Mouse (Mus musculus) heart, postnatal 0 days (tissue): ENCODE measurements around the gene Bcr. TPM values are rescaled to one million over a fixed set of nuclear protein-coding genes. Genes with fewer than 3 reads are reported as not detected.

Experiments
- ATAC-seq: fragments of 200-750 bp; cut with Nextera tagmentation; 2 replicates; pipeline ENCODE4 v1.8.0; 2017; ENCODE audit warnings: low read depth, moderate number of reproducible peaks, moderate library complexity; ENCODE audit not compliant: insufficient read depth
- DNase-seq: peaks from one replicate; pipeline ENCODE4 v3.0.0-alpha.2; 2016; ENCODE audit warnings: low spot score
- H3K27ac ChIP-seq: fragments of 300-500 bp; sonication (generic); 2 replicates; pipeline ENCODE4 v1.5.1; 2014; ENCODE audit warnings: low read depth, mild to moderate bottlenecking
- H3K27me3 ChIP-seq: fragments of 300-500 bp; sonication (generic); 2 replicates; pipeline ENCODE4 v1.6.1; 2014; ENCODE audit warnings: low read length, mixed read lengths; ENCODE audit not compliant: control insufficient read depth, insufficient read depth
- H3K36me3 ChIP-seq: fragments of 300-500 bp; sonication (generic); replicated peaks from 2 replicates; pipeline ENCODE4 v1.6.1; 2014; ENCODE audit warnings: low read length, mixed read lengths; ENCODE audit not compliant: control insufficient read depth, insufficient read depth
- H3K4me1 ChIP-seq: fragments of 300-500 bp; sonication (generic); 2 replicates; pipeline ENCODE4 v1.6.1; 2014; ENCODE audit warnings: antibody characterized with exemption; ENCODE audit not compliant: control insufficient read depth, insufficient read depth
- H3K4me2 ChIP-seq: fragments of 300-500 bp; sonication (generic); 2 replicates; pipeline ENCODE4 v1.6.1; 2014; ENCODE audit warnings: low read depth, mild to moderate bottlenecking, low read length, moderate library complexity
- H3K4me3 ChIP-seq: fragments of 300-500 bp; sonication (generic); 2 replicates; pipeline ENCODE4 v1.5.1; 2014; ENCODE audit warnings: low read depth, low read length
- H3K9ac ChIP-seq: fragments of 300-500 bp; sonication (generic); replicated peaks from 2 replicates; pipeline ENCODE4 v1.6.1; 2014; ENCODE audit warnings: low read depth, low read length, mixed read lengths
- H3K9me3 ChIP-seq: fragments of 300-500 bp; sonication (generic); replicated peaks from 2 replicates; pipeline ENCODE4 v1.6.1; 2016; ENCODE audit warnings: low read length; ENCODE audit not compliant: control insufficient read depth
- CTCF ChIP-seq: IDR thresholded peaks from 2 replicates; pipeline ENCODE4 v1.5.1; 2016; ENCODE audit warnings: antibody characterized with exemption, control low read depth, low read depth
- EP300 ChIP-seq: IDR thresholded peaks from 2 replicates; pipeline ENCODE4 v1.6.1; 2016; ENCODE audit warnings: antibody characterized with exemption, low read depth
- WGBS: fragments of 180-500 bp; shearing (Covaris S2); extraction: QIAGEN DNeasy Blood & Tissue Kit; methylation state at CpG from one replicate; pipeline ENCODE4 v1.1.7; 2014; 5-methylcytosine and 5-hydroxymethylcytosine counted together
- polyA plus RNA-seq: library from polyadenylated mRNA; unstranded; fragments of >200 nt; fragmentation: Nextera tagmentation; extraction: Ambion mirVana; gene quantifications from 2 replicates; pipeline ENCODE4 v1.2.1, GENCODE M21; 2015
- total RNA-seq: library from RNA; depleted of rRNA; stranded (reverse); fragments of >200 nt; gene quantifications from 2 replicates; pipeline ENCODE4 v1.2.3, GENCODE M21; 2014; ENCODE audit warnings: low replicate concordance

Gene Bcr
- total and polyA plus RNA-seq, 2 experiments from 2014 or later, result 9.3 to 12.1 TPM

- no peak for TF ChIP-seq EP300
- no peak for TF ChIP-seq CTCF
- no peak for ATAC-seq
- H3K27me3 ChIP-seq, result 0 out of 2 replicates have a peak, but pooled peaks cover 7% of the 10 kb centered on the region
- H3K4me1 ChIP-seq, result no peaks in the 10 kb centered on the region
- H3K36me3 ChIP-seq, result peaks cover 16% of the 10 kb centered on the region
- WGBS, result 94% methylated on average over 21 of the region's 21 CpGs
- H3K4me3 ChIP-seq, result no peak overlapping the region
- no peak overlapping the region for H3K9ac ChIP-seq
- H3K9me3 ChIP-seq, result no peaks in the 10 kb centered on the region; the same call in 1 of the 2 replicates
- H3K4me2 ChIP-seq, result no peak overlapping the region
- no peak overlapping the region for H3K27ac ChIP-seq
- no peak for DNase-seq
Measured at GRCm38 (mm10) chr10:75135518-75136162, 75.2 kb downstream of the Bcr start.

GRCm38 (mm10) chr10:75137148-75137547, 76.8 kb downstream of the Bcr start:
- H3K4me2 ChIP-seq, result no peak overlapping the region
- DNase-seq, result peak; percentile 66
- ATAC-seq, result peak; percentile 85
- H3K27me3 ChIP-seq, result 0 out of 2 replicates have a peak, but pooled peaks cover 10% of the 10 kb centered on the region
- peak overlapping the region; percentile 33; the same call in 1 of the 2 replicates for H3K27ac ChIP-seq
- no peak for TF ChIP-seq EP300
- peak; percentile 42; the same call in 1 of the 2 replicates for TF ChIP-seq CTCF
- peaks cover 20% of the 10 kb centered on the region for H3K36me3 ChIP-seq
- WGBS, result 47% methylated on average over 3 of the region's 3 CpGs
- H3K4me1 ChIP-seq, result no peaks in the 10 kb centered on the region
- H3K9me3 ChIP-seq, result no peaks in the 10 kb centered on the region; the same call in 1 of the 2 replicates
- H3K9ac ChIP-seq, result no peak overlapping the region
- H3K4me3 ChIP-seq, result no peak overlapping the region

- no peak for ATAC-seq
Measured at GRCm38 (mm10) chr10:75145221-75145620, 84.8 kb downstream of the Bcr start.

GRCm38 (mm10) chr10:75146001-75146400, 85.6 kb downstream of the Bcr start:
- no peak for DNase-seq
- WGBS, result 79% methylated on average over 4 of the region's 4 CpGs
- Histone ChIP-seq H3K4me3 (no peak overlapping the region), H3K27me3 (peaks cover 58% of the 10 kb centered on the region), H3K36me3 (peaks cover 19% of the 10 kb centered on the region), H3K27ac (no peak overlapping the region), H3K4me2 (no peak overlapping the region), H3K9ac (no peak overlapping the region), H3K9me3 (no peaks in the 10 kb centered on the region), H3K4me1 (no peaks in the 10 kb centered on the region)
- ATAC-seq, result no peak
- TF ChIP-seq CTCF, result no peak

More at GRCm38 (mm10) chr10:75145221-75145620, 84.8 kb downstream of the Bcr start:
- H3K4me1 ChIP-seq, result no peaks in the 10 kb centered on the region
- H3K4me3 ChIP-seq, result no peak overlapping the region
- H3K27me3 ChIP-seq, result peaks cover 61% of the 10 kb centered on the region
- 77% methylated on average over 17 of the region's 17 CpGs for WGBS
- no peaks in the 10 kb centered on the region for H3K9me3 ChIP-seq
- no peak overlapping the region for H3K4me2 ChIP-seq
- no peak overlapping the region for H3K9ac ChIP-seq
- peaks cover 22% of the 10 kb centered on the region for H3K36me3 ChIP-seq
- no peak for DNase-seq
- H3K27ac ChIP-seq, result no peak overlapping the region
- TF ChIP-seq CTCF (no peak), EP300 (no peak)

- WGBS, result 89% methylated on average over 10 of the region's 10 CpGs
- H3K9ac ChIP-seq, result no peak overlapping the region
- DNase-seq (no peak), ATAC-seq (no peak)
- no peaks in the 10 kb centered on the region for H3K4me1 ChIP-seq
- peaks cover 18% of the 10 kb centered on the region for H3K36me3 ChIP-seq
- TF ChIP-seq CTCF (no peak), EP300 (no peak)
- peaks cover 58% of the 10 kb centered on the region for H3K27me3 ChIP-seq
- H3K4me2 ChIP-seq, result no peak overlapping the region
- H3K4me3 ChIP-seq, result no peak overlapping the region
- H3K9me3 ChIP-seq, result no peaks in the 10 kb centered on the region
- no peak overlapping the region for H3K27ac ChIP-seq
Measured at GRCm38 (mm10) chr10:75146619-75147018, 86.2 kb downstream of the Bcr start.

GRCm38 (mm10) chr10:75148295-75148694, 87.9 kb downstream of the Bcr start:
- Histone ChIP-seq H3K27me3 (peaks cover 66% of the 10 kb centered on the region), H3K27ac (no peak overlapping the region), H3K9me3 (no peaks in the 10 kb centered on the region), H3K4me3 (no peak overlapping the region), H3K4me1 (no peaks in the 10 kb centered on the region), H3K9ac (no peak overlapping the region), H3K4me2 (no peak overlapping the region), H3K36me3 (peaks cover 18% of the 10 kb centered on the region)
- ATAC-seq (no peak), DNase-seq (no peak)
- 68% methylated on average over 6 of the region's 6 CpGs for WGBS
- no peak for TF ChIP-seq CTCF
